Mouse (Mus musculus) heart, embryonic 10.5 days (tissue): ENCODE data around the gene Tmem35b. TPM values are rescaled to one million over a fixed set of nuclear protein-coding genes. Genes with fewer than 3 reads are reported as not detected.

Experiments
- DNase-seq: peaks from one replicate; pipeline ENCODE4 v3.0.0-alpha.2; 2017; ENCODE audit warnings: low spot score
- H3K27ac ChIP-seq: fragments of 300-500 bp; sonication (generic); 2 replicates; pipeline ENCODE4 v1.5.1; 2016; ENCODE audit warnings: mild to moderate bottlenecking
- H3K27me3 ChIP-seq: fragments of 300-500 bp; sonication (generic); 2 replicates; pipeline ENCODE4 v1.6.1; 2016; ENCODE audit warnings: mild to moderate bottlenecking; ENCODE audit not compliant: poor library complexity, insufficient read depth, severe bottlenecking
- H3K36me3 ChIP-seq: fragments of 300-500 bp; sonication (generic); 2 replicates; pipeline ENCODE4 v1.6.1; 2016; ENCODE audit warnings: mild to moderate bottlenecking, moderate library complexity
- H3K4me1 ChIP-seq: fragments of 300-500 bp; sonication (generic); 2 replicates; pipeline ENCODE4 v1.6.1; 2016; ENCODE audit warnings: mild to moderate bottlenecking
- H3K4me3 ChIP-seq: fragments of 300-500 bp; sonication (generic); 2 replicates; pipeline ENCODE4 v1.5.1; 2016; ENCODE audit warnings: mild to moderate bottlenecking, moderate library complexity
- H3K9me3 ChIP-seq: fragments of 300-500 bp; sonication (generic); 2 replicates; pipeline ENCODE4 v1.6.1; 2016; ENCODE audit warnings: mild to moderate bottlenecking, moderate library complexity
- WGBS: fragments of 180-500 bp; shearing (Covaris S2); methylation state at CpG from one replicate; pipeline ENCODE4 v1.1.7; 2016; 5-methylcytosine and 5-hydroxymethylcytosine counted together
- polyA plus RNA-seq: library from polyadenylated mRNA; unstranded; fragments of >200 nt; fragmentation: Nextera tagmentation; extraction: Ambion mirVana; gene quantifications from 2 replicates; pipeline ENCODE4 v1.2.1, GENCODE M21; 2016

Gene Tmem35b
- polyA plus RNA-seq, 1 experiment from 2014 or later = 16.5 TPM

DNA sequence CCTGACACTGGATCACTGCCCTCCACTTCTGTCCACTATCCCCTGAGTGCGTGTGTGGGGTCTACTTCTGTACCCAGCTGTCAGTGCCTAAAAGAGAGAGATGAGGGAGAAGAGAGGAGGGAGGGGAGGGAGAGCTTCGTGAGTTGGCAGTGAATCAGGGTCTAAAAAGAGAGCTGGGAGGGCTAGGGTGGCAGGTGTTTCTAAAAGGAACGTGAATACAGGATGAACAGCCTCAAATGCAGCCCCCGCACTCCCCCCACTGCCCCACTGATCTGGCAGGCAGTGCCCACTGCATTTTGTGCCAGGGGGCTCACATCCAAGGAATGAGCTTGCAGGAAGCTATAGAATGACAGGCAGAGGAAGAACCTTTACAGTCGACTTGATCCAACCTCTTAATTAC lies 47.4 kb downstream of the Tmem35b start:
- H3K36me3 ChIP-seq = no peaks in the 10 kb centered on the region
- H3K4me1 ChIP-seq = peaks cover 19% of the 10 kb centered on the region
- 47% methylated on average over 5 of the region's 5 CpGs for WGBS
- DNase-seq = no peak
- no peaks in the 10 kb centered on the region for H3K9me3 ChIP-seq
- no peak overlapping the region for H3K4me3 ChIP-seq
- H3K27ac ChIP-seq = no peak overlapping the region
- H3K27me3 ChIP-seq = peaks cover 70% of the 10 kb centered on the region

DNA sequence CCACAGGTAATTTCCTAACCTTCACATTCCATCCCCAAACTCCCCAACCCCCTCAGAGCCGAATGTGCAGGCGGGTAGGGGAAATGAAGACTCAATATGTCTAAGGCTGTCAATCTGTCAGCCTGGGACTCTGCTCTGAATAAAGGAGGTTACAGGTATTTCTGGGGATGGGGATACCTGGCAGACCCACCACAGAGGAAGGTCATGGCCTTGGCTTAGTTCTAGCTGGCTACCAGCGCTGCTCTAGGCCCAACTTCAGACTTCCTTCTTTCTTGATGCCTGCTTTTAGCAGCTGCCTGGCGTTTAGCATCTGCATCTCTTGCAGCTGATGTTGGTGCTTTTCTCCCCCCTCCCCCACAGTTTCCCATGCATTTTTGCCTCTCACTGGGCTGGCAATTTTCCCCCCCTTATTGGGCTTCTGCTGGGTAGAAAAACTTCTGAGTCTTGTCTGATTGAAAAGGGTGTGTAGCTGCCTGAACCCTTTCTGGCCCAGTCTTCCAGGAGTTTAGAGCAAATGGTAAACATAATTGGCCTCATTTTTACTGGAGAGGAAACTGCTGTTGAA lies 47.9 kb downstream of the Tmem35b start:
- DNase-seq = no peak
- no peak overlapping the region for H3K27ac ChIP-seq
- 53% methylated on average over 4 of the region's 4 CpGs for WGBS
- H3K4me1 ChIP-seq = peaks cover 19% of the 10 kb centered on the region
- H3K9me3 ChIP-seq = no peaks in the 10 kb centered on the region
- H3K36me3 ChIP-seq = no peaks in the 10 kb centered on the region
- H3K27me3 ChIP-seq = peaks cover 70% of the 10 kb centered on the region
- H3K4me3 ChIP-seq = no peak overlapping the region

DNA sequence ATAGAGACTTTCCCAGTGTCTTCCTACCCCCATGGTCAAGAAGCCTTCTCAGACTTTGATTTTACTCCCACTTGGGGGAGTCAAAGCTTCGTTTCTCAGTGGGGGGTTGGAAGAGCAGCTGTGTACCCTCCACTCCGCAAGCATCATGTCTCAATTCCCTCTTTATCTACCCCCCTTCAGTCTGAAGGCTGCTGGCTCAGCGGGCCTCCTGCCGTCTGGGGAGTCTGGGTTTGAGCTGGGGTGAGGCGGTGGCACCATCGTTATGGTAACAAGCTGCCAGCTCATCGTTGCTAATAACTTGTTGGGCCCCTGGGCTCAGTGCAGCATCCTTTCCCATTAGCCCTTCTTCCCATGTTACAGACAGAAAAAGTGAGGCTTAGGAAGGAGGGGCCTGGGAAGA lies 48.6 kb downstream of the Tmem35b start:
- Histone ChIP-seq H3K27ac (no peak overlapping the region), H3K36me3 (no peaks in the 10 kb centered on the region), H3K4me1 (peaks cover 19% of the 10 kb centered on the region), H3K4me3 (no peak overlapping the region), H3K27me3 (peaks cover 69% of the 10 kb centered on the region), H3K9me3 (no peaks in the 10 kb centered on the region)
- DNase-seq = no peak
- WGBS = 12% methylated on average over 7 of the region's 7 CpGs

DNA sequence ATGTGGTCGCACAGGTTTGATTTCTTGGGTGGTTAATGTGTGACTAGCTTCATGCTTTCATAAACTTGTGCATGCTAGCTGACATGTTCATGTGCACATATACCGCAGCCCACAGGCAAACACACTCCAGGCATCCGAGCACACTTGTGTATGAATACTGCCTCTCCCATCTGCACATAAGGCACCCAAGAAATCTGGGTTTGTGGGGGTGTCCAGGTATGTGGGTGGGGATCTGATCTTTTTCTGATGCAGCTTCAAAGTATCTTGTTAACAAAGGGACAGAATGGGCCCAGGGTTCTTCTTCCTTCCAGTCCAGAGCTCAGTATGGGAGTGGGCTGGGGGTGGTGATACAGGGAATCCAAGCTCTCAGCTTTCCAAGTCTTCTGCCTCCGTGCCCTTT lies 49.1 kb downstream of the Tmem35b start:
- H3K27ac ChIP-seq = no peak overlapping the region
- WGBS = 67% methylated on average over 4 of the region's 4 CpGs
- no peaks in the 10 kb centered on the region for H3K36me3 ChIP-seq
- H3K4me3 ChIP-seq = no peak overlapping the region
- peaks cover 19% of the 10 kb centered on the region for H3K4me1 ChIP-seq
- H3K27me3 ChIP-seq = peaks cover 69% of the 10 kb centered on the region
- no peak for DNase-seq
- H3K9me3 ChIP-seq = no peaks in the 10 kb centered on the region

DNA sequence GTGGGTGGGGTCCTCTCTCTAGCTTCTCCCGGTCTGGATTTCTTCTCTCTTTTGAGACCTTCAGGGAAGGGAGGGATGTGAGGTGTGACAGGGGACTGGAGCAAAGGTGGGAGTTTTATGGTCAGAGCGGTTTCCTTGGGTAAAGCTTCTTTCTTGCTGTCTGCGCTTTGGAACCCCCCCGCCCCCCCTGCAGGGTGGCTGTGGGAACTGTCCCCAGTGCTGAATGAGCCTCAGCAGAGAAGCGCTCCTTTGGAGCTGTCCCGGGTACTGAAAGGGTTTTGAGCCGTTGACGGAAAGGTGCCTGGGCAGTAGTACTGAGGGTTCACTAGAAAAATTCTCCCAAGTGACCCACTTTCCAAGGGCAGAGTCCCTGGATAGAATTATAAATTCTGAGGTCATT lies 50.0 kb downstream of the Tmem35b start:
- H3K27me3 ChIP-seq = peaks cover 69% of the 10 kb centered on the region
- H3K4me3 ChIP-seq = no peak overlapping the region
- no peaks in the 10 kb centered on the region for H3K36me3 ChIP-seq
- no peak overlapping the region for H3K27ac ChIP-seq
- no peaks in the 10 kb centered on the region for H3K9me3 ChIP-seq
- H3K4me1 ChIP-seq = peaks cover 13% of the 10 kb centered on the region
- WGBS = 2% methylated on average over 8 of the region's 8 CpGs
- no peak for DNase-seq

DNA sequence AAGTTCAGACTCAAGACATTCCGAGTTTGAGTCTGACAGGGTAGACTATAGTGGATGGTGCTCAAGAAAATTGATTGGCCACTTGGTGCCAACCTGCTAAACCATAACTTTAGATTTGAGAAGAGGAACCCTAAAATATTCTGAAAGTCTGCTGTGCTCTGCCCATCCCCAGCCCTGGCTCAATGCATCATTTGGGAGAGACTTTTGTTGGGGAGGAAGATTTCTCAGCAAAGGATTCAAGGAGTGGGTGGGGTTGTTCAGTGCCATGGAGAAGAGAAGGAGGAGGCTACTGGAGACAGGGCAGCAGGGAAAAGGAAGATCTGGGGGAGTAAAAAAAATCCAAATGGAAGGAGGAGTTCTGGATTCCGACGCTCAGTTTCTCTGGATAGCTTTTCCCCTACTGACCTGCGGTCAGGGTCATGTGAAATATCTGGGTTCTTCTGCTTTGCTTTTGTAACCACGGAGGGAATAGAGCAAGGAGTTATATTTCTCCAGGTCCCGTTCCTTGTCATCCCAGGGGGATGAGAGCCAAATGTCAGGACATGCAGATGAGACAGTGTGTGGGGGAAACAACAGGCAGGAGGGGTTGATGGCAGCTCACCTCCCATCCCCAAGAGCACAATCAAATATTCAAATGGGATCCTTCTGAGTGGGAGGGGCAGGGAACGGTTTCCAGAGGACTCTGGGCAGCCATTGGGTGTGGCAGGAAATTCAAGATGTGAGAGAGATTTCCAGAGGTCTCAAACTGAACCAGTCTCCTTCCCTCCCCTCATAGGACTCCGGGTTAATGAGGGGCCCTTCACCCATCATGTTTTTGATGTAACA lies 50.8 kb downstream of the Tmem35b start:
- H3K27me3 ChIP-seq = peaks cover 69% of the 10 kb centered on the region
- peaks cover 5% of the 10 kb centered on the region for H3K4me1 ChIP-seq
- no peak overlapping the region for H3K4me3 ChIP-seq
- 53% methylated on average over 8 of the region's 8 CpGs for WGBS
- DNase-seq = no peak
- H3K36me3 ChIP-seq = no peaks in the 10 kb centered on the region
- H3K9me3 ChIP-seq = no peaks in the 10 kb centered on the region
- H3K27ac ChIP-seq = no peak overlapping the region

DNA sequence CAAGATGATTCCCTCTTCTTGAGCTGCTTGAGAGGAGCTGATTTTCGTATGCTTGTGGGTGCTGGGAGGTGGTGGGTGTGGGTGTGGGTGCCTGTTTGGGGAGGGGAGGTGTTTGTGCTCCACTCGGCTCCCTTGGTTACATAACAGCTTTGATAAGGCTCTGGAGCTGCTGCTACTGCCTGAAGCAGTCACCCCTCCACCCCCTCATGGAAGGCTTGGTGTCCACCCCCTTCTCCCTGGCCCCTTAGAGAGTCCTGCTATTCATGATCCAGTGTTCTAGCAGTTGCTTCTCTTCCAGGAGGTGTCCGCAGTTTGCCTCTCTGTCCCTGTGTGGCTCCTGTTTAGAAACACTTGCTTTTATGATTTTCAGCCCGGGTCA lies 51.4 kb downstream of the Tmem35b start:
- Histone ChIP-seq H3K27ac (no peak overlapping the region), H3K36me3 (no peaks in the 10 kb centered on the region), H3K9me3 (no peaks in the 10 kb centered on the region), H3K4me3 (no peak overlapping the region), H3K27me3 (peaks cover 69% of the 10 kb centered on the region), H3K4me1 (no peaks in the 10 kb centered on the region)
- 60% methylated on average over 4 of the region's 4 CpGs for WGBS
- no peak for DNase-seq

DNA sequence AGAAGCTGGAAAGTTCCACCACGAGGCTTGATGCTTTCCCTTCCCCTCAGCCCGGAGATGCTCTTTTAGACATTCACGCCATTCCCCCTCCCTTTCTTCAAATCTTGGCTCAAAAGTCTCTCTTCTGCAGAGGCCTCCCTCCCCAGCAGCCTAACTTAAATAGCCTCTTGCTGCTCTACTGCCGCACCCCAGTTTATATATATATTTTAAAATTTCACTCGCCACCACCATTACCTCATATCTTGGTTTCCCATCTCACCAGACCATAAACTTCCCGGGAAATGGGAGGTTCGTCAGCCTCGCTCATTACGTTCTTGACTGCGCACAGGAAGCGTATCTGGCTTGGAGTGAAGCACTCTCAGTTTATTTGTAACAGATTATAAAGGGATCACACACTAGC lies 54.5 kb downstream of the Tmem35b start:
- Histone ChIP-seq H3K27ac (no peak overlapping the region), H3K4me3 (no peak overlapping the region), H3K36me3 (no peaks in the 10 kb centered on the region), H3K9me3 (no peaks in the 10 kb centered on the region), H3K27me3 (peaks cover 49% of the 10 kb centered on the region), H3K4me1 (no peaks in the 10 kb centered on the region)
- WGBS = 72% methylated on average over 11 of the region's 11 CpGs
- no peak for DNase-seq

DNA sequence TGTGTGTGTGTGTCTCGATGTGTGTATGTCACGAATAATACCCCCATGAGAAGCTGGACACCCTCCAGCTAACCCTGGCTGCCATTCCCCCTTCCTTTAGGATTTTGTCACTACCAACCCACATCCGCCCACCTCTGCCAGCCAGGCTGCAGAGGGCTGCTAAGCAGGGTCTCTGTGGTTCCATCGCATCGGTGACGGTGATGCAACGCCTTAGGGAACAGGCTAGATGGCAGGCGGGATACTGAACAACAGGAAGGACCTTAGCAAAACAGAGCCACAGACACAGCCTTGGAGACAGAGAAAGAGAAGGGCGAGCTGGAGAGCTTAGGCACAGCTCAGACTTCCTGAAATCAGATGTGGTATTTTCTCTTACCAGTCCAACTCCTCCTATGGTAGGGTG lies 55.2 kb downstream of the Tmem35b start:
- Histone ChIP-seq H3K4me3 (no peak overlapping the region), H3K27ac (no peak overlapping the region), H3K36me3 (no peaks in the 10 kb centered on the region), H3K9me3 (no peaks in the 10 kb centered on the region), H3K4me1 (no peaks in the 10 kb centered on the region), H3K27me3 (peaks cover 44% of the 10 kb centered on the region)
- WGBS = 42% methylated on average over 9 of the region's 9 CpGs
- DNase-seq = no peak

Other genes starting within 250 kb of the Tmem35b start
- gene Zmym4, start 155.6 kb upstream of the Tmem35b start, polyA plus RNA-seq = 14.9 and 16.3 TPM in 2 replicates
- gene Sfpq, start 102.4 kb upstream of the Tmem35b start, polyA plus RNA-seq = 49.1 and 75.9 TPM in 2 replicates
- gene Zmym1, start 62.5 kb upstream of the Tmem35b start, polyA plus RNA-seq = 18.3 and 26.0 TPM in 2 replicates
- 13.2 and 15.2 TPM in 2 replicates for gene Zmym6, start 46.3 kb upstream of the Tmem35b start, polyA plus RNA-seq
- gene Dlgap3, start 45.5 kb downstream of the Tmem35b start, polyA plus RNA-seq = 0.31 and 0.77 TPM in 2 replicates
- 83.2 TPM in 2 replicates for gene Smim12, start 120.1 kb downstream of the Tmem35b start, polyA plus RNA-seq
- gene Gja4, start 190.3 kb downstream of the Tmem35b start, polyA plus RNA-seq = 32.7 and 48.8 TPM in 2 replicates
- 0.90 and 3.2 TPM in 2 replicates for gene Gjb3, start 207.2 kb downstream of the Tmem35b start, polyA plus RNA-seq
- not detected in 2 replicates for gene Gjb4, start 230.4 kb downstream of the Tmem35b start, polyA plus RNA-seq
- gene Gjb5, start 234.5 kb downstream of the Tmem35b start, polyA plus RNA-seq = 0.58 and 1.8 TPM in 2 replicates